Mouse (Mus musculus) kidney, adult 2 months (tissue): ENCODE measurements at regions not wholly inside any gene's neighbourhood (a gene's known extent, or its start where the extent isn't known, plus 50 kb on each side); places are given as distances from the start of the nearest gene placed in this dataset.

Experiments used
- CTCF ChIP-seq: fragments of 200-500 bp; conservative IDR thresholded peaks from 2 replicates; pipeline ENCODE4 v1.5.1; 2011; ENCODE audit warnings: low read depth, mild to moderate bottlenecking, control low read depth, low read length, moderate library complexity, mixed read lengths; ENCODE audit not compliant: insufficient read depth, insufficient read length
- POLR2A ChIP-seq: fragments of 200-500 bp; IDR thresholded peaks from one replicate; pipeline ENCODE4 v1.6.1; 2011; ENCODE audit warnings: low read depth, low read length, control low read depth

GRCm38 (mm10) chr10:8584389-8584908 lies 65.8 kb upstream of the Ust start:
- TF ChIP-seq CTCF (no peak), POLR2A (no peak)
